Mouse (Mus musculus) liver, embryonic 11.5 days (tissue): Measurements from ENCODE around the gene Timd4. TPM values are rescaled to one million over a fixed set of nuclear protein-coding genes. Genes with fewer than 3 reads are reported as not detected.

Experiments used
- ATAC-seq: fragments of 200-750 bp; cut with Nextera tagmentation; replicated peaks from 2 replicates; pipeline ENCODE4 v1.8.0; 2017; ENCODE audit warnings: moderate number of reproducible peaks, mild to moderate bottlenecking, moderate TSS enrichment, moderate library complexity; ENCODE audit not compliant: low FRiP score
- DNase-seq: peaks from one replicate; pipeline ENCODE4 v3.0.0-alpha.2; 2017; ENCODE audit warnings: low spot score
- H3K27ac ChIP-seq: fragments of 300-500 bp; sonication (generic); 2 replicates; pipeline ENCODE4 v1.5.1; 2014; ENCODE audit warnings: mild to moderate bottlenecking, low read depth, low read length, control low read depth
- H3K27me3 ChIP-seq: fragments of 300-500 bp; sonication (generic); replicated peaks from 2 replicates; pipeline ENCODE4 v1.6.1; 2014; ENCODE audit warnings: low read length, mixed read lengths; ENCODE audit not compliant: control insufficient read depth, insufficient read depth
- H3K36me3 ChIP-seq: fragments of 300-500 bp; sonication (generic); 2 replicates; pipeline ENCODE4 v1.6.1; 2014; ENCODE audit warnings: mild to moderate bottlenecking, low read length, moderate library complexity, mixed read lengths; ENCODE audit not compliant: control insufficient read depth, insufficient read depth
- H3K4me1 ChIP-seq: fragments of 300-500 bp; sonication (generic); replicated peaks from 2 replicates; pipeline ENCODE4 v1.6.1; 2014; ENCODE audit warnings: low read length, mixed read lengths; ENCODE audit not compliant: control insufficient read depth, insufficient read depth
- H3K4me2 ChIP-seq: fragments of 300-500 bp; sonication (generic); 2 replicates; pipeline ENCODE4 v1.6.1; 2014; ENCODE audit warnings: mild to moderate bottlenecking, control low read depth, moderate library complexity
- H3K4me3 ChIP-seq: fragments of 300-500 bp; sonication (generic); 2 replicates; pipeline ENCODE4 v1.5.1; 2014; ENCODE audit warnings: low read depth, low read length, control low read depth
- H3K9ac ChIP-seq: fragments of 300-500 bp; sonication (generic); 2 replicates; pipeline ENCODE4 v1.6.1; 2014; ENCODE audit warnings: low read depth, low read length, control low read depth
- H3K9me3 ChIP-seq: fragments of 300-500 bp; sonication (generic); 2 replicates; pipeline ENCODE4 v1.6.1; 2016; ENCODE audit warnings: low read length, inconsistent platforms, mixed read lengths; ENCODE audit not compliant: control insufficient read depth
- WGBS: fragments of 180-500 bp; shearing (Covaris S2); extraction: QIAGEN DNeasy Blood & Tissue Kit; methylation state at CpG from one replicate; pipeline ENCODE4 v1.1.7; 2014; 5-methylcytosine and 5-hydroxymethylcytosine counted together
- polyA plus RNA-seq: library from polyadenylated mRNA; unstranded; fragments of >200 nt; fragmentation: Nextera tagmentation; extraction: Ambion mirVana; gene quantifications from 2 replicates; pipeline ENCODE4 v1.2.1, GENCODE M21; 2014

Gene Timd4
- 6.6 and 6.8 TPM in 2 replicates for polyA plus RNA-seq

GRCm38 (mm10) chr11:46810511-46810910, at the start of gene Timd4:
Timd4 (plus strand) TSS chr11:46810800.
- Histone ChIP-seq H3K27me3 (no peaks in the 10 kb centered on the region), H3K9ac (no peak within 1 kb of the TSS), H3K4me2 (no peak within 1 kb of the TSS), H3K27ac (no peak within 1 kb of the TSS), H3K4me1 (no peaks in the 10 kb centered on the region), H3K4me3 (no peak within 1 kb of the TSS), H3K9me3 (no peaks in the 10 kb centered on the region), H3K36me3 (no peaks in the 10 kb centered on the region)
- DNase-seq (no peak), ATAC-seq (no peak)
- WGBS: 70% methylated on average over 5 of the region's 5 CpGs

- no peaks in the 10 kb centered on the region for H3K9me3 ChIP-seq
- 70% methylated on average over 3 of the region's 3 CpGs for WGBS
- H3K4me2 ChIP-seq: no peak overlapping the region
- DNase-seq (no peak), ATAC-seq (no peak)
- H3K36me3 ChIP-seq: no peaks in the 10 kb centered on the region
- H3K27ac ChIP-seq: no peak overlapping the region
- H3K4me3 ChIP-seq: no peak overlapping the region
- H3K9ac ChIP-seq: no peak overlapping the region
- H3K27me3 ChIP-seq: no peaks in the 10 kb centered on the region
- H3K4me1 ChIP-seq: no peaks in the 10 kb centered on the region
Observed at GRCm38 (mm10) chr11:46776879-46777278, 33.7 kb upstream of the Timd4 start.

- Histone ChIP-seq H3K4me2 (no peak overlapping the region), H3K27ac (no peak overlapping the region), H3K27me3 (no peaks in the 10 kb centered on the region), H3K36me3 (no peaks in the 10 kb centered on the region), H3K4me3 (no peak overlapping the region), H3K4me1 (no peaks in the 10 kb centered on the region), H3K9me3 (no peaks in the 10 kb centered on the region), H3K9ac (no peak overlapping the region)
- ATAC-seq: no peak
- WGBS: 72% methylated on average over 2 of the region's 2 CpGs
- DNase-seq: no peak
Observed at GRCm38 (mm10) chr11:46779811-46780210, 30.8 kb upstream of the Timd4 start.

GRCm38 (mm10) chr11:46804440-46804839, 6.2 kb upstream of the Timd4 start:
- no peaks in the 10 kb centered on the region for H3K36me3 ChIP-seq
- no peaks in the 10 kb centered on the region for H3K9me3 ChIP-seq
- no peak overlapping the region for H3K4me3 ChIP-seq
- WGBS: 82% methylated on average over 2 of the region's 2 CpGs
- H3K27ac ChIP-seq: no peak overlapping the region
- ATAC-seq (no peak), DNase-seq (no peak)
- H3K4me1 ChIP-seq: no peaks in the 10 kb centered on the region
- no peak overlapping the region for H3K4me2 ChIP-seq
- H3K9ac ChIP-seq: no peak overlapping the region
- no peaks in the 10 kb centered on the region for H3K27me3 ChIP-seq

- no peak overlapping the region for H3K4me3 ChIP-seq
- DNase-seq (no peak), ATAC-seq (no peak)
- no peak overlapping the region for H3K27ac ChIP-seq
- H3K36me3 ChIP-seq: no peaks in the 10 kb centered on the region
- H3K4me2 ChIP-seq: no peak overlapping the region
- WGBS: 82% methylated on average over 5 of the region's 5 CpGs
- no peaks in the 10 kb centered on the region for H3K27me3 ChIP-seq
- H3K4me1 ChIP-seq: no peaks in the 10 kb centered on the region
- no peak overlapping the region for H3K9ac ChIP-seq
- no peaks in the 10 kb centered on the region for H3K9me3 ChIP-seq
Observed at GRCm38 (mm10) chr11:46817692-46818091, 7.1 kb downstream of the Timd4 start.

- Histone ChIP-seq H3K4me3 (no peak overlapping the region), H3K36me3 (no peaks in the 10 kb centered on the region), H3K27me3 (no peaks in the 10 kb centered on the region), H3K27ac (no peak overlapping the region), H3K4me2 (no peak overlapping the region), H3K9ac (no peak overlapping the region), H3K4me1 (no peaks in the 10 kb centered on the region), H3K9me3 (no peaks in the 10 kb centered on the region)
- no peak for DNase-seq
- WGBS: 30% methylated on average over 4 of the region's 4 CpGs
- no peak for ATAC-seq
Observed at GRCm38 (mm10) chr11:46819930-46820329, 9.3 kb downstream of the Timd4 start.

- H3K36me3 ChIP-seq: no peaks in the 10 kb centered on the region
- H3K9me3 ChIP-seq: no peaks in the 10 kb centered on the region
- no peaks in the 10 kb centered on the region for H3K4me1 ChIP-seq
- no peak overlapping the region for H3K4me3 ChIP-seq
- H3K4me2 ChIP-seq: no peak overlapping the region
- no peak for DNase-seq
- WGBS: 74% methylated on average over 2 of the region's 2 CpGs
- no peak overlapping the region for H3K27ac ChIP-seq
- no peaks in the 10 kb centered on the region for H3K27me3 ChIP-seq
- ATAC-seq: no peak
- H3K9ac ChIP-seq: no peak overlapping the region
Observed at GRCm38 (mm10) chr11:46830348-46830747, 19.7 kb downstream of the Timd4 start.

GRCm38 (mm10) chr11:46835080-46835479, 24.5 kb downstream of the Timd4 start:
- no peak overlapping the region for H3K4me2 ChIP-seq
- no peaks in the 10 kb centered on the region for H3K9me3 ChIP-seq
- ATAC-seq: no peak
- WGBS: 73% methylated on average over 1 of the region's 1 CpGs
- no peak for DNase-seq
- H3K9ac ChIP-seq: no peak overlapping the region
- H3K4me3 ChIP-seq: no peak overlapping the region
- no peaks in the 10 kb centered on the region for H3K36me3 ChIP-seq
- no peaks in the 10 kb centered on the region for H3K27me3 ChIP-seq
- no peaks in the 10 kb centered on the region for H3K4me1 ChIP-seq
- no peak overlapping the region for H3K27ac ChIP-seq

GRCm38 (mm10) chr11:46842015-46842726, 31.6 kb downstream of the Timd4 start:
- Histone ChIP-seq H3K9me3 (no peaks in the 10 kb centered on the region), H3K27ac (no peak overlapping the region), H3K27me3 (no peaks in the 10 kb centered on the region), H3K4me2 (no peak overlapping the region), H3K36me3 (no peaks in the 10 kb centered on the region), H3K9ac (no peak overlapping the region), H3K4me1 (no peaks in the 10 kb centered on the region), H3K4me3 (no peak overlapping the region)
- no peak for DNase-seq
- ATAC-seq: no peak
- 59% methylated on average over 2 of the region's 2 CpGs for WGBS
